Mouse (Mus musculus) embryo, embryonic 9.5 days (tissue): ENCODE data around the gene Cacna1s.

ENCODE experiments used
- DNase-seq: peaks from one replicate; pipeline ENCODE4 v3.0.0-alpha.2; 2017; ENCODE audit errors: extremely low spot score

Cacna1s gene

GRCm38 (mm10) chr1:136137071-136137531, 84.6 kb downstream of the Cacna1s start:
- DNase-seq = no peak

- no peak for DNase-seq
Observed at GRCm38 (mm10) chr1:136137575-136137974, 85.0 kb downstream of the Cacna1s start.

- no peak for DNase-seq
Observed at GRCm38 (mm10) chr1:136138191-136138830, 85.8 kb downstream of the Cacna1s start.

GRCm38 (mm10) chr1:136139990-136140640, 87.6 kb downstream of the Cacna1s start:
- peak; percentile 82 for DNase-seq

- DNase-seq = no peak
Observed at GRCm38 (mm10) chr1:136141176-136141950, 88.8 kb downstream of the Cacna1s start.

- DNase-seq = no peak
Observed at GRCm38 (mm10) chr1:136142336-136142735, 89.8 kb downstream of the Cacna1s start.

GRCm38 (mm10) chr1:136143514-136143913, 91.0 kb downstream of the Cacna1s start:
- DNase-seq = no peak

- DNase-seq = no peak
Observed at GRCm38 (mm10) chr1:136149702-136150101, 97.2 kb downstream of the Cacna1s start.

- DNase-seq = no peak
Observed at GRCm38 (mm10) chr1:136151371-136151770, 98.8 kb downstream of the Cacna1s start.

GRCm38 (mm10) chr1:136156304-136156703, 103.8 kb downstream of the Cacna1s start:
- DNase-seq = no peak

- no peak for DNase-seq
Observed at GRCm38 (mm10) chr1:136156951-136157350, 104.4 kb downstream of the Cacna1s start.

GRCm38 (mm10) chr1:136159830-136160229, 107.3 kb downstream of the Cacna1s start:
- DNase-seq = no peak

GRCm38 (mm10) chr1:136160297-136160696, 107.7 kb downstream of the Cacna1s start:
- no peak for DNase-seq

- no peak for DNase-seq
Observed at GRCm38 (mm10) chr1:136160930-136161329, 108.4 kb downstream of the Cacna1s start.

GRCm38 (mm10) chr1:136161333-136161921, 108.9 kb downstream of the Cacna1s start:
- no peak for DNase-seq

- DNase-seq = no peak
Observed at GRCm38 (mm10) chr1:136165436-136165835, 112.9 kb downstream of the Cacna1s start.

GRCm38 (mm10) chr1:136167657-136168056, 115.1 kb downstream of the Cacna1s start:
- DNase-seq = no peak
